16 mouse cellular contexts compared by ENCODE assay signal in genomic region chr5:149577449-149577848, GRCm38 (mm10). TPM values are rescaled to one million over a fixed set of nuclear protein-coding genes. Genes with fewer than 3 reads are reported as not detected.
DNase-seq lines count a peak whose midpoint lies in the region; ATAC-seq and TF ChIP-seq lines count a peak whose summit lies in the region.
"Had no signal": no experiment of that assay in that cellular context is flagged by ENCODE, and none has a peak within 500 bp of the region (broad histone marks: within the 10 kb centered on the region; RNA-seq: fewer than 3 reads in every experiment).

No protein-coding gene starts in this region.

- DNase-seq in kidney, adult 2 months = no peak
- no peak for DNase-seq in forebrain, embryonic 14.5 days (ENCODE audit: low spot score)
- DNase-seq in cerebellum, adult 11 months = no peak
- DNase-seq in gastrocnemius, postnatal 36 days = no peak
- no peak for DNase-seq in right cerebral cortex, postnatal 4 days
- DNase-seq: cerebellum, adult 2 months; lung, embryonic 14.5 days; right cerebral cortex, postnatal 14 days had no signal

- 0 out of 2 replicates have a peak, but pooled peaks cover 5% of the 10 kb centered on the region for H3K4me1 ChIP-seq in kidney, embryonic 14.5 days (ENCODE audit: control insufficient read depth, insufficient read depth, low read length)
- no peaks in the 10 kb centered on the region for H3K4me1 ChIP-seq in kidney, adult 2 months (ENCODE audit: control insufficient read depth, insufficient read depth, low read length)
- H3K4me1 ChIP-seq in forebrain, embryonic 14.5 days (ENCODE audit: control insufficient read depth, insufficient read depth, low read length) = peaks cover 10% of the 10 kb centered on the region
- peaks cover 13% of the 10 kb centered on the region for H3K4me1 ChIP-seq in hindbrain, embryonic 16.5 days (ENCODE audit: control insufficient read depth, insufficient read depth, low read depth, low read length)
- H3K4me1 ChIP-seq in midbrain, embryonic 16.5 days (ENCODE audit: control insufficient read depth, insufficient read depth, low read length) = peaks cover 14% of the 10 kb centered on the region

- H3K4me3 ChIP-seq in kidney, embryonic 14.5 days (ENCODE audit: low read length) = no peak overlapping the region
- H3K4me3 ChIP-seq in kidney, adult 2 months (ENCODE audit: insufficient read depth, low read depth, low read length) = no peak overlapping the region
- H3K4me3 ChIP-seq in forebrain, embryonic 14.5 days (ENCODE audit: low read depth, low read length) = no peak overlapping the region
- H3K4me3 ChIP-seq in hindbrain, embryonic 16.5 days (ENCODE audit: low read length) = no peak overlapping the region
- H3K4me3 ChIP-seq in midbrain, embryonic 16.5 days (ENCODE audit: low read depth, low read length) = no peak overlapping the region
- H3K4me3 ChIP-seq: myocyte had no signal

- WGBS in kidney, embryonic 14.5 days = 28% methylated on average over 10 of the region's 10 CpGs
- 41% methylated on average over 10 of the region's 10 CpGs for WGBS in kidney, adult 2 months
- 22% methylated on average over 10 of the region's 10 CpGs for WGBS in forebrain, embryonic 14.5 days
- 26% methylated on average over 10 of the region's 10 CpGs for WGBS in hindbrain, embryonic 16.5 days
- WGBS in midbrain, embryonic 16.5 days = 19% methylated on average over 10 of the region's 10 CpGs

- no peaks in the 10 kb centered on the region for H3K27me3 ChIP-seq in kidney, embryonic 14.5 days (ENCODE audit: control insufficient read depth, insufficient read depth, low read length)
- H3K27me3 ChIP-seq in kidney, adult 2 months (replicated peaks; ENCODE audit: control insufficient read depth, insufficient read depth, low read length) = no peaks in the 10 kb centered on the region
- no peaks in the 10 kb centered on the region for H3K27me3 ChIP-seq in forebrain, embryonic 14.5 days (replicated peaks; ENCODE audit: control insufficient read depth, insufficient read depth, low read length)
- H3K27me3 ChIP-seq in hindbrain, embryonic 16.5 days (replicated peaks; ENCODE audit: control insufficient read depth, insufficient read depth, low read length) = no peaks in the 10 kb centered on the region
- no peaks in the 10 kb centered on the region for H3K27me3 ChIP-seq in midbrain, embryonic 16.5 days (ENCODE audit: control insufficient read depth, insufficient read depth, low read depth, low read length)

- no peak overlapping the region for H3K4me2 ChIP-seq in kidney, embryonic 14.5 days (replicated peaks; ENCODE audit: low read depth, low read length)
- peak overlapping the region; percentile 17; the same call in 1 of the 2 replicates for H3K4me2 ChIP-seq in forebrain, embryonic 14.5 days (ENCODE audit: low read length)
- H3K4me2 ChIP-seq in hindbrain, embryonic 16.5 days (ENCODE audit: low read length) = no peak overlapping the region
- H3K4me2 ChIP-seq in midbrain, embryonic 16.5 days (ENCODE audit: low read length) = no peak overlapping the region
- H3K4me2 ChIP-seq: liver, embryonic 11.5 days; lung, embryonic 14.5 days had no signal

- 0 out of 2 replicates have a peak overlapping the region, but pooled peaks have one; percentile 7 for H3K9ac ChIP-seq in kidney, embryonic 14.5 days (ENCODE audit: low read depth, low read length)
- H3K9ac ChIP-seq in forebrain, embryonic 14.5 days (ENCODE audit: low read length) = no peak overlapping the region
- H3K9ac ChIP-seq in hindbrain, embryonic 16.5 days (ENCODE audit: low read depth, low read length) = peak overlapping the region; percentile 20; the same call in 1 of the 2 replicates
- 0 out of 2 replicates have a peak overlapping the region, but pooled peaks have one; percentile 23 for H3K9ac ChIP-seq in midbrain, embryonic 16.5 days (ENCODE audit: low read depth, low read length)
- H3K9ac ChIP-seq: lung, embryonic 14.5 days had no signal

- intact Hi-C loops in gastrocnemius, postnatal 36 days (cut with DNase I) = no loop called here

- TF ChIP-seq CTCF in kidney, adult 2 months (conservative IDR thresholded peaks at IDR 0.05; ENCODE audit: insufficient read depth, insufficient read length, low read depth, low read length) = no peak

- no peaks in the 10 kb centered on the region for H3K9me3 ChIP-seq in kidney, embryonic 14.5 days (ENCODE audit: control insufficient read depth, low read length)
- H3K9me3 ChIP-seq in forebrain, embryonic 14.5 days (replicated peaks; ENCODE audit: control insufficient read depth, low read length) = no peaks in the 10 kb centered on the region
- no peaks in the 10 kb centered on the region for H3K9me3 ChIP-seq in hindbrain, embryonic 16.5 days (ENCODE audit: control insufficient read depth, low read length)
- no peaks in the 10 kb centered on the region for H3K9me3 ChIP-seq in midbrain, embryonic 16.5 days (replicated peaks; ENCODE audit: control insufficient read depth, low read length, poor library complexity, severe bottlenecking)

- TF ChIP-seq POLR2A in kidney, adult 2 months (IDR thresholded peaks at IDR 0.05; ENCODE audit: low read depth, low read length) = no peak

- H3K36me3 ChIP-seq in kidney, embryonic 14.5 days (ENCODE audit: control insufficient read depth, insufficient read depth, low read length) = no peaks in the 10 kb centered on the region
- no peaks in the 10 kb centered on the region for H3K36me3 ChIP-seq in kidney, adult 2 months (ENCODE audit: control insufficient read depth, insufficient read depth, low read length)
- no peaks in the 10 kb centered on the region for H3K36me3 ChIP-seq in forebrain, embryonic 14.5 days (ENCODE audit: control insufficient read depth, insufficient read depth, low read length)
- no peaks in the 10 kb centered on the region for H3K36me3 ChIP-seq in hindbrain, embryonic 16.5 days (ENCODE audit: control insufficient read depth, insufficient read depth, low read length)
- H3K36me3 ChIP-seq in midbrain, embryonic 16.5 days (ENCODE audit: control insufficient read depth, insufficient read depth, low read length) = no peaks in the 10 kb centered on the region

- no peak for ATAC-seq in kidney, embryonic 14.5 days (ENCODE audit: low FRiP score, low TSS enrichment)
- ATAC-seq in forebrain, embryonic 14.5 days = peak; percentile 20; the same call in 1 of the 2 replicates
- ATAC-seq in hindbrain, embryonic 16.5 days = no peak
- no peak for ATAC-seq in midbrain, embryonic 16.5 days
- ATAC-seq: inflammation-experienced regulatory T-cells, adult 6 months had no signal

- no peak overlapping the region for H3K27ac ChIP-seq in kidney, embryonic 14.5 days (ENCODE audit: low read depth, low read length)
- no peak overlapping the region for H3K27ac ChIP-seq in kidney, adult 2 months (ENCODE audit: insufficient read depth, low read depth, low read length)
- peak overlapping the region; percentile 27; the same call in 1 of the 2 replicates for H3K27ac ChIP-seq in forebrain, embryonic 14.5 days (ENCODE audit: low read depth, low read length)
- H3K27ac ChIP-seq in hindbrain, embryonic 16.5 days (ENCODE audit: low read depth, low read length) = no peak overlapping the region
- H3K27ac ChIP-seq in midbrain, embryonic 16.5 days (ENCODE audit: low read length) = 0 out of 2 replicates have a peak overlapping the region, but pooled peaks have one; percentile 29
- H3K27ac ChIP-seq: kidney, postnatal 0 days had no signal

RNA-seq across cellular contexts. Expression of gene Wdr95, which starts 49.0 kb away (rescaled TPM):
- polyA plus RNA-seq in kidney, embryonic 14.5 days (2014; fragmentation: Nextera tagmentation; extraction: Ambion mirVana) = not detected in 2 replicates
- polyA plus RNA-seq in kidney, adult 2 months (2012; rRNA removed) = 0.03 TPM in 1 of 2 replicates, not detected in the other
- 0.69 and 1.2 TPM in 2 replicates for polyA plus RNA-seq in forebrain, embryonic 14.5 days (2014; fragmentation: Nextera tagmentation; extraction: Ambion mirVana)
- 0.24 TPM in 2 replicates for polyA plus RNA-seq in hindbrain, embryonic 16.5 days (2015; fragmentation: Nextera tagmentation; extraction: Ambion mirVana)
- 0.11 and 0.33 TPM in 2 replicates for polyA plus RNA-seq in midbrain, embryonic 16.5 days (2015; fragmentation: Nextera tagmentation; extraction: Ambion mirVana)
- total RNA-seq in gastrocnemius, postnatal 36 days (2021) = under 1 TPM in 1 of 2 experiments, not detected in 1; 0.30 TPM
- polyA plus RNA-seq: heart, embryonic 14.5 days; liver, embryonic 11.5 days; lung, embryonic 14.5 days had no signal

RNA-seq across cellular contexts. Expression of gene Hsph1, which starts 58.7 kb away (rescaled TPM):
- 35.4 and 68.4 TPM in 2 replicates for polyA plus RNA-seq in kidney, embryonic 14.5 days (2014; fragmentation: Nextera tagmentation; extraction: Ambion mirVana)
- 21.7 and 24.0 TPM in 2 replicates for polyA plus RNA-seq in kidney, adult 2 months (2012; rRNA removed)
- polyA plus RNA-seq in forebrain, embryonic 14.5 days (2014; fragmentation: Nextera tagmentation; extraction: Ambion mirVana) = 86.0 and 106 TPM in 2 replicates
- polyA plus RNA-seq in hindbrain, embryonic 16.5 days (2015; fragmentation: Nextera tagmentation; extraction: Ambion mirVana) = 97.7 and 105 TPM in 2 replicates
- 103 and 128 TPM in 2 replicates for polyA plus RNA-seq in midbrain, embryonic 16.5 days (2015; fragmentation: Nextera tagmentation; extraction: Ambion mirVana)
- total RNA-seq in gastrocnemius, postnatal 36 days (2021) = 10 to 100 TPM; 47.0 to 70.4 TPM

Comparison
In these comparisons a context has a peak if more than half of its experiments do, and no peak if none do; other contexts are left out.
1. H3K27ac ChIP-seq: peak in forebrain, embryonic 14.5 days (single experiment) and midbrain, embryonic 16.5 days (single experiment); none in kidney, embryonic 14.5 days (single experiment), kidney, adult 2 months (single experiment) and hindbrain, embryonic 16.5 days (single experiment).